Mouse (Mus musculus) liver, adult 2 months (tissue): ENCODE measurements around the gene Gtf2f1.

Experiments
- CTCF ChIP-seq: fragments of 200-500 bp; IDR thresholded peaks from 2 replicates; pipeline ENCODE4 v1.5.1; 2011; ENCODE audit warnings: low read depth, low read length, control low read depth
- POLR2A ChIP-seq: fragments of 200-500 bp; IDR thresholded peaks from 2 replicates; pipeline ENCODE4 v1.6.1; 2011; ENCODE audit warnings: low read length, control low read depth; ENCODE audit not compliant: insufficient read depth; ENCODE audit errors: extremely low read depth

GRCm38 (mm10) chr17:56995046-56995445, 16.0 kb downstream of the Gtf2f1 start:
- TF ChIP-seq CTCF, result no peak
- no peak for TF ChIP-seq POLR2A
